Mouse (Mus musculus) large intestine, adult 2 months (tissue): ENCODE measurements at regions not wholly inside any gene's neighbourhood (a gene's known extent, or its start where the extent isn't known, plus 50 kb on each side); places are given as distances from the start of the nearest gene placed in this dataset.

Experiments used
- DNase-seq: peaks from one replicate; pipeline ENCODE4 v3.0.0-alpha.2; 2012; ENCODE audit warnings: low read depth, low spot score
- WGBS: fragments of 180-500 bp; shearing (Covaris S2); methylation state at CpG from one replicate; pipeline ENCODE4 v1.1.7; 2018; 5-methylcytosine and 5-hydroxymethylcytosine counted together

DNA sequence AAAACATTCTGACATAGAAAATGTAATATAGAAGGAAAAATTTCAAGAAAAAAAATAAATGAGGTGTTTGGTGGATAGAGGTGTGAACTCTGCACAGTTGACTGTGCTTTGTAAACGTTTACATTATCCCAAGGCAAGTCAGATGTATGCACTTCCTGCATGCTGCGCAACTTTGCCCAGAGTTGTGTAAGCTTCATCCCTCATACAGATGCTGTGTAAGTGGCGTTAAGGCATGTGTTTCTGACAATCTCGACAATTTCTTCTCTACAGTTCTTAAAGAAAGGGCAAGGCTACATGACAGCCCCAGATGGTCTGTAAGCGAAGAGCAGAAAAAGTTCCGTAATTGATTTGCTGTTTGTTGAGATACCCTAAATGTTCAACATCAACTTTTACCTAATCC lies 476.6 kb upstream of the Pitx2 start:
- WGBS = 61% methylated on average over 6 of the region's 6 CpGs
- no peak for DNase-seq

DNA sequence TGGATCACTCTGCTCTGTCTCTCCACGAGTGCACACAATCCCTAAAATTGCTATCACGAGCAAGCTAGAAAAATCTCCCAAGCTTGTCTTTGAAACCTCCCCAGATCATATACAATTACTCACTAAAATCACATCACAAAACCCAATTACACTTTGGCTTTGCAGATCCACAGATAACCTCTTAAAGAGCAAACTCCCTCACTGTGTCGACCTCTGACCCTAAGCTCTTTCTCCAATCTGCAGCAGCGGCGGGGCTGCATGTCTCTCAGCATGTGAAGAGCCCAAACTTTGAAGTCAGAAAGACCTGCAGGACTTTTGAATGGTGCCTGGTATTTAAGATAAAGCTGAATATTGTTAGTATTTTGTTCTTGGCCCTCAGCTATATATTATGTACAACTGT lies 479.4 kb upstream of the Pitx2 start:
- no peak for DNase-seq
- 61% methylated on average over 5 of the region's 5 CpGs for WGBS

DNA sequence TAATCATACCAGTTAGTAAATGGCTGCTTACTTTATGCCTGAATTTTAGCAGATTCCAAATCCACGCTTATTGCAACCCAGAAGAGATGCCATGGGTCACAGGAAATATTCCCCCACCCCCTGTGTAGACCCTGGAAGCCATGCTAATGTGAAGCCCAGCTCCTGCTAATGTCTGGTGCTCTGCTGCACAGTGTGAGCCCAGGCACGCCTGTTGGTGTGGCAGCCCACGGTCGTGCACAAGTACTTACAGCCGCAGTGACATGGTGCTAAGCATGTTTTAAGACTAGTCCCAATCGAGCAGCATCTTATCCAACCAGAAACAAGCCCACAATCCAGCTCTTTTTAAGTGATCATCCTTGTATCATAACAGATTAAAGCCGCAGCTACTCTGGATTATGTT lies 480.5 kb upstream of the Pitx2 start:
- no peak for DNase-seq
- WGBS = 79% methylated on average over 7 of the region's 7 CpGs

DNA sequence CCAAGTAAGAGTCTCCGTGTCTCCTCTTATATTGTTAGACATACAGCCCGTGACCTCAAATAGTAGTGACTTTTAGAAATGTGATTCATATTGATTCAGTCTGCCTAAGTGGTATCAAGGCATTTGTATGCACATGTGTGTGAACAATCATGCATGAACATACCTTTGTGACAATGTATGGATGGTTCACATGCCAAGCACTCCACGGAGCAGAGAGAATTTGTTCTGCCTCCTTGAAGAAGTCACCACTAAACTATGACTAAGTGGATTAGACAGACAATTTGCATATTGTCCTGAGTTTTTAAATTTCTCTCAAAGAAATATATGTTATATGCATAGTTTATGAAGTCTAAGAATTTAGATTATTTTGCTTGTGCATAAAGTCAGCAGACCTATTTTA lies 492.4 kb upstream of the Pitx2 start:
- no peak for DNase-seq
- 87% methylated on average over 3 of the region's 3 CpGs for WGBS

DNA sequence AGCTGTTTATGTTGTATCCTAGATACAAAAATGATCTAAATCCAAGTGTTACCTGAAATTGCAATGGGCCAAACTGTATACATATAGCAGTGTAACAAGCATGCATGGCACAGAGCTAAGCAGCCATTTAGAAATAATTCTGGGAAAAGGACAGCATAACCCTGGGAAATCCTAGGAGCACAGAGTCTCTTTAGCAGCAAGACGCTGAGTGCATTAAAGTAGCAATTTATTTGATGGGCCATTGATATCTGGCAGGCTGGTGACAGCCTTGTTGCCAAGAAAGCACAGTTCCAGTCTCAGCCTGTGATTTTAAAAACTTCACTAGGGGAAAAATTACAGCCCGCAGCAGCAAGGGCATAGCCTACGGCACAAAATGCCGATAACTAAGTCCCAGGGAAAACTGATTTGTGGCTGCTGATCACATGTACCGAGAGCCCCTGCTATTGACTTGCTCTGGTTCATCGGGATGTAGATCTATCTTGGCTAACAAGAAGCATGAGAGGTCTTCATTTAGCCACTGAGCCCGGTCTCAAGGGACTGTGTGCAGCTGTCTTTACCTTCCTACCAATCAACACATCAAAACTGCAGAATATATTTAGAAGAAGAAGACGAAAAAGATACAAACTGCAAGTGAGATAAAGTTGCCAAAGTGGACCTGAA lies 531.1 kb upstream of the Pitx2 start:
- WGBS = 86% methylated on average over 8 of the region's 8 CpGs
- no peak for DNase-seq

DNA sequence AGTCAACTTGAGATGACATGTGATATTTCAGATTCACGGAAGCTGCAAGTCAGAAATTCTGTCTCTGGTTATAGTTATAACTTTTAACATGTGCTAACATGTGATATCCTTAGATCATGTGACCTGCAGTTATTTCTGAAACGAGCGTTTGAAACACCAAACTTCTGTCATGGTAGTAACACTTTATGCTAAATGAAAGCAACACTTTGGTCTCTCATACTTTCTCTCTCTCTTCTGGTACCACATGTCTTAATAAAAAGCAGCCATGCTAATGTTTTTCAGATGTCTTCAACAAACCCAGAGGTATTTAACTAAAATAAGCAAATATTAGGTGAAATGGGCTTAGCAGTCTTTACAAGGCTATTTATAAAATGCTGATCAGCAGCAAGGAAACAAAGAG lies 534.5 kb upstream of the Pitx2 start:
- WGBS = 81% methylated on average over 3 of the region's 3 CpGs
- no peak for DNase-seq

DNA sequence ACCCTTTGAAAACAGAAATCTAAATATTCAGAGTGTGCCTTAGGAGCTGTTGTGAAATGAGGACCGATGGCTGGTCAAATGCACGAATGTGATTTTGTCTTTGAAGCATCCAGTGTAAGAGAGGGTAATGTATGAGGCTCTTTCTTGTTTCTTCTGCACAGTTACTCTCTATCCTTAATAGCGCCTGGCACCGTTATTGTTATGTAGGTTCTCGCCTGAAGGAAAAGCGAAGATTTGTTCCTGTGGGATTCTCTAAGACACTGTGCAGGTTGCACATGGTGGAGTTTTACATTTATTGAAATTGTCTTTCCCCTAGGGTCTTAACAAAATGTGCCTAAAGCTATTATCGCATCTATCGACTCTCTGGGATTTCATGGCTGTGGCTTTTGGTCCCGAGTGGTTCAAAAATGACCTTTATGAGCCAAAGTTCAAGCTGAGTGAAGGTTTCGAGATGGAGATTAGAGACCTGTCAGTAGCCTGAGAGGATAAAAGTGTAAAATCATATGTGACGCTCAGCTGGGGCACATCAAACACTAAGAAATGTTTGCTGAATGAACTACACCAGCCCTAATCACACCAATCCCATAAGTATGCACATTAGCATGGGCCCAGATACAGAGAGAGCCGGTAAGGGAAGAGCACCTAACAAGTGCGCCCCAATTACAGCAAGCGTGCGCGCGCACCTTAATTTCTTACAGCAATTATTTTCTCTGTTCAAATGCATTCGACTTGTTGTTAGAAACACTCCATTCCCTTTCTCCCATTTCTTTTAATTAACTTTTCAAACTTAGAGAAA lies 562.5 kb upstream of the Pitx2 start:
- no peak for DNase-seq
- 85% methylated on average over 18 of the region's 18 CpGs for WGBS

DNA sequence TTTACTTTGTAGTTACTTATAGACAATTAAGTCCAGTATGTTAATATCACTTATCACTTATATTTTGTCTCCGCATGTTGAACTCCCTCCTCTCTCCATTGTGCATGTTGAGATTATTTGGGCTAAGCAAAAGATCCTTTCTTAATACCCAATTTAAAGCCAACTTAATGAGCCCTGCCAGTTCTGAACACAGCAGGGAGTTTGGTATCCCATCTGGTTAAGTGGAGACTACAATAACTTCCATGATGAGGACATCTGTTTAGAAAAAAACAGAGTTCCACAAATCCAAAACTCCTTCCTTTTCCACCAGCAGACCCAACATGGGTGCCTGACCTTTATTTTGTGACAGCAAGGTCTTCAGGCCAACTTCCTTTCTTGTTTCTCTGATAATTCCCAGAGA lies 572.0 kb upstream of the Pitx2 start:
- DNase-seq = no peak
- 91% methylated on average over 1 of the region's 1 CpGs for WGBS

DNA sequence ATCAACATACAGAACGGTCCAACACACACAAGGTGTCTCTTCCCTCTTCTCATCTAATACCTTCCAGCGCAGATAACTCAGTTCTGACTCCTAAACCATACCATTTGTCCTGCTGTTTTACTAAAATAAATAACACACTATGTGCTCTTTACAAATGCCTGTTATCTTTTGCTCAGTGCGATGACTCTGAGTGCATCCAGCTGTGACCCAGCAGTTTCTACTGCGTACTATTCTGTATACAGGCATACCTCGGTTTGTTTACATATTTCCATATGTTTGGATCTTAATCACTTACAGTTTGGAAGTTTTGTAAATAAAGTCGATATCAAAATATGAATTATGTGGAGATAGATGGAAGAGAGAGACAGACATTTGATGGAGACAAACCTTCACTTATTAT lies 583.0 kb upstream of the Pitx2 start:
- DNase-seq = no peak
- WGBS = 79% methylated on average over 6 of the region's 6 CpGs

DNA sequence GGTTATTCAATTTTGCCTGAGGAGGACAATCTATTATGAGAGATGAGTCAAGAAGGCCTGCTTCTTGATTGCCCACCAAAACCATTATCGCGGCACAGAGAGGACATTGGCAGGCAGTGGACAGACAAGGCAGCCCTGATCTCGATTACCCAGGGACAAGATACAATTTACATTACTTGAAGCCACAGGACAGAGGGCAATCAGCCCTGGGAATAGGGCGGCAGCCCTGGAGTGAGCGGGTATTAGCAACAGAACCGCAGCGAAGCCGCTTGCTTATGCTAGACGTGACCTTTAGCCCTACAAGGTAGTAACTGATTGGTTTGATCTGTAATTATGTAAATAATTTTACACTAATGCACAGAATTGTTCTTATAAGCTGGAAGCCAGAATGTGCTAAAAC lies 586.0 kb upstream of the Pitx2 start:
- no peak for DNase-seq
- 62% methylated on average over 9 of the region's 9 CpGs for WGBS

DNA sequence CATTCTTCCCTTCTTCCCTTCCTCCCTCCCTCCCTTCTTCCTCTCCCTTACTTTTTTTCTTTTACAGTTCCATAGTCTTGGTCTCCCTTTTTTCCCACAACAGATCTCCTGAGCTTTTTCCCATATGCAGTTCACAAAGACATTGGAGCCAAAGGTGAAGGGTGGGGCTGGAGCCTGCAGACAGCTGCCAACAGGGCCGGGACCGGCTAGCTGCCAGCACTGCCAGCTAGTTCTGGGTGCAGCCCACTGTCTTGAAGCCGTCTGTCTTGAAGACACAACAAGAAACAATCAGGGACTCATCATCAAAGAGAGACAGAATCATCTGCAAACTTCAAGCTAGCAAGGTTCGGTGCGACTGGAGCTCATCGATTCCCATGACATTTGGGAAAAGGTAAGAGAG lies 588.9 kb upstream of the Pitx2 start:
- no peak for DNase-seq
- WGBS = 39% methylated on average over 6 of the region's 6 CpGs

DNA sequence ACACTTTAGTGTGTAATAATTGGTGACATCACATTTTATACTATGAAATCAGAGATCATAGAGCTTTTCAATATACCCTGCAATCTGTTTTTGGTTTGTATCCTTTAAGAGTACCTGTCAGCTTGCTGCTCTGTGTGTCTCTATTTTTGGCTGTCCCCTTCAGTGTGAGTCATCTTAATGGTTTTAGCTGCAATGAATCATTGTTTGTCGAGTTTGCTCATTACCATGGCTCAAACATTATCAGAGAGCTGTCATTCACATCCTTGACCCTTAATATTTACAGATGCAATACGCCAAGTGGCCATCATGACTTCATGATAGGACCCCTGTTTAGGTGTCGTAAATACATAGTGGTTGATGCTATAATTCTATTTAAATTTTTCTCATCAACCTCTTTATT lies 591.0 kb upstream of the Pitx2 start:
- DNase-seq = no peak
- WGBS = 39% methylated on average over 3 of the region's 3 CpGs

DNA sequence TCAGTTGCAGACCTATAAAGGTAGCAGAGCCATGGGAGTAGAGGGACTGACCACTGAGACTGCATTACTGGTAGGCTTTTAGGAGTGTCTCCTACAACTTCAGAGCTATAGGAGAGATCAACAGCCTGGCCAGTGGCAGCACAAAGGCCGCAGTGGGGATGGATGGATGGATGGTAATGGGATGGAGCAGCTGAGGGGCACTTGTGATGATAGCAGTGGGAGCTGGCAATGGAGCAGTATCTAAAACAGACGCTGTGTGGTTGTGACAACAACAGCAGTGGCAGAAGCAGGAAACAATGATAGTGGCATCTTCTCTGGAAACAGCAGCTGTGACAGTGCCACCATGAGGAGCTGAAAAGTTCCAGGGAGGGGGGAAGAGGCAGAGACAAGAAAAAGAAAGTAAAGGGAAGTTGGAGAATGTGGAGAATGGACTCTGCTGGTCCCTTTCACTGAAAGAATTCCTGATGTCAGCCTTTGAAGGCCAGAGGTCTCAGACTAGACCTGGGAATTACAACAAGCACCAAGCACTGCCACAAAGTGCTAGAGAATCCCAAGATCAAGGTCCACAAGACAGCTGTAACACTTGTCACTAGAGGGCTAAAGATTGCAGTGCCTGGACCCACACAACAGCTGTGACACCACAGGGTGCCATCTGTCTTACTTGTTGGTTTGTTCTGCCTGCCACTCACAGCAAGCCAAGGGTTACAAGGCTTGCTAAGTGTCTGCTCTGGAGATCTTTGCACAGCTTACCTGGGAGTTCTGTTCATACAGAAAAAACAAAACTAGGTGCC lies 624.1 kb upstream of the Pitx2 start:
- DNase-seq = no peak
- WGBS = 59% methylated on average over 2 of the region's 2 CpGs

DNA sequence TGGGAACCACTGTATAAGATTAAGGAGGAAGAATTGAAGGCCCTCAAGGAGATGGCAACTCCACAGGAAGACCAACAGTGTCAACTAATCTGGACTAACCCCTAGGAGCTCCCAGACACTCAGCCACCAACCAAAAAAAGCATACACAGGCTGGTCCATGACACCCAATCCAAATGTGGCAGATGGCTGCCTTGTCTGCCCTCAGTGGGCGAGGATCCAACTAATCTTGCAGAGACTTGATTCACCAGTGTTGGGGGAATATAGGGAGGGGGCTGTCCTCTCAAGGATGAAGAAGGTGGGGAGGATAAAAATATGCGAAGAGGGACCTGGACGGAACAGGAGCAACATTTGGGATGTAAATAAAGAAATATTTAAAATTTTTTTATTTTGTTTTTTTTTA lies 629.1 kb upstream of the Pitx2 start:
- WGBS = 91% methylated on average over 3 of the region's 3 CpGs
- no peak for DNase-seq

DNA sequence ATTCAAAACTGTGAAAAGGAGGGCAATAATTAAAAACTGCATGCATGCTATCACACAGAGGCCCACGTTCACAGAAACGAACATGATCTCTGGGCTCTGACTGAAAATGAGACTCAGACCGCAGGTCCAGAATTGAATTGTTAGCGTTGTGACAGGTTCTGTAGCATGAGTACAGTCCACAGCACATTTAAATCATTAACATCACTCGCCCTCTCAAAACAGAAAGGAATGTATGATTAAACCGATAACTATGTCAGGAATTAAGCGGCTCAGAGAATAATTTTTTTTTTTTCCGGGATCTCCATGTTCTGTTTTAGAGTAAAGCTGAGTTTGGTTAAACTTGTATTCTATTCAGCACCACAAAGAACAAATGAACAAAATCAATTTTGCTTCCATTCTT lies 634.3 kb upstream of the Pitx2 start:
- no peak for DNase-seq
- 75% methylated on average over 8 of the region's 8 CpGs for WGBS

DNA sequence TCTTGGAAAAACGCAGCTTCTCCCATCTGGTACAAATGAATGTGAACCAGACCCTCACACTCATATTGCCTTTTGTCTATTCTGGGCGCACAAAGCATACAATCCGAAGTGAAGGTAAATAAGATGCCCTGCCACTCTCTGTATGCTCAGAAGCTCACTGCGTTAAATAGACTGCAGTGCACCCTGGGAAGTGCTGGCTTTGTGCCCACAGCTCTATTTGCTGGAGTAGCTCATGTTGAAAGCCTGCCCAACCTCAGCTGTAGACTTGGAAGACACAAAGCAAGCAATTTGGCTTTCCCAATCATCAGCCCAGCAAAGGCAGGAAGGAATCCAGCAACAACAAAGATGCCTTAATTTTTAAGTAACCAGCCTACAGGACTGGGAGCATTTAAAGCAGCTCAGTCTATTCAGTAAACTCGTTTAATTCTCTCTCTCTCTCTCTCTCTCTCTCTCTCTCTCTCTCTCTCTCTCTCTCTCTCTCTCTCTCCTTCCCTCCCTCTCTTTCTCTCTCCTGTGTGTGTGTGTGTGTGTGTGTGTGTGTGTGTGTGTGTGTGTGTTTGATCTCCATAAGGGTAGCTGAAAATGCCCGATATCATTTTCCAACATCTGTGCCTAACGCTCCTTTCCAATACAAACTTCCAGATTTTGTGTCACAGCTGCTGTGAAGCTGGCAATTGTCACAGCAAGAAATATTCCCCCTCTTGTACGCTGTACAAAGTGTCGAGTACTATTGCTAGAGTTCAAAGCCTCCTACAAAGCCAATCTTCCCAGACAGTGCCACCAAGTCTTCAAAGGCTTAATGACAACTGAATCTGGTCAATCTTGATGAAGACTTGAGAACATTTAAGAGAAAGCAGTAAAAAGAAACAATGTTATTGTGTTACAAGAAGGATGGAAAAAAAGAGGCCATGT lies 650.5 kb upstream of the Fam241a start:
- DNase-seq = no peak
- 47% methylated on average over 9 of the region's 9 CpGs for WGBS

DNA sequence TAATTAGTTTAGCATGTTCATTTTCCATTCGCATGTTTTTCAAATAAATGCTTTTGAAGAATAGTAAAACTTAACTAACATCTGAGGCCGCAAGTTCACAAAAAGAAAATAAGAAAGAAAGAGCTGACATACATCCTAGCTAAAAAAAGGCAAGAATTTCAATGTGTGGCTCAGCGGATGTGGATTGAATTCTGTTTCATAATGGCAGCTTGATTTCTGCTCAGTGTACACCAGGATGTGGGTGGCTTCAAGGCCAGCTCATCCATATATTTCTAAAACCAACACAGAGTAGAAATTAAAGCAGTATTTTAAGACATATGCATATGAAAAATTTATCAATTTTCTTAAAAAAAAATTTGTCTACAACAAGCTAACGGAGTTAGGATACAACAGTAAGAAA lies 629.3 kb upstream of the Fam241a start:
- WGBS = 91% methylated on average over 4 of the region's 4 CpGs
- no peak for DNase-seq

DNA sequence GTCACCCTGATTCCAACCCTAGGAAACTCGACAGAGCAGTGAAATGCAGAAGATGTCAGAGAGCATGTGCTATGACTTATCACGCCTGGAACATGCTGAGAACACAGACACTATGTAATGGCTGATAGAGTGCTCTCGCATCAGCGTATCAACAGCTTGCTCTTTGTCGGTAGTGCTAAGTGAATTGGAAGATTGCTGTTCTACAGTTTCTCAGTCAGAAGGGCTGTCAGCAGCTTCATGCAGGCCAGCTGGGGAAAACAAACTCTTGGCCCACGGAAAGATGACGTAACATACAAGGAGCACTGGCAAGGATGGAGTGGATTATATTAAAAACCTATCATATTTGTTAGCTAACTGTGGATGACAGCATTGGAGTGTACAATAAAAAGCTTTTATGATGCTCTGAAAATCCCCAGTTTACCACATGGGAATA lies 624.6 kb upstream of the Fam241a start:
- DNase-seq = no peak
- 62% methylated on average over 7 of the region's 7 CpGs for WGBS

DNA sequence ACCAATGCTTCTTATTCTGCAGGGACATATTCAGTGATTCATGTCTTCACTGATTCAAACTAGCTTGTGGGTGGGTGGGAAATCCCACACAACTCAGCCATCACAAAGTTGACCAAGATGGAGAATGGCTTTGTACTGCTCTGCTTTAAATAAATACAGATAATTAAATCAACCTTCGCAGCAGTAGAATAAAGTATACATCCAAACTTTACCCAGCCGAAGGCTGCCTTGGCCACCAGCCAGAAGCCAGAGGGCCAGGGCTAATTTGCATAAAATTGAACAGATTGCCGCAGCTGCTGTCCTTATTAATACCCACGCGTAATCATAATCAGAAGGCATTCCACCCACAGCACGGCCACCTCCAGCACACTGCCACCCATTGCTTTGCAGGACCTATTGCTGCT lies 623.8 kb upstream of the Fam241a start:
- no peak for DNase-seq
- 60% methylated on average over 6 of the region's 6 CpGs for WGBS

DNA sequence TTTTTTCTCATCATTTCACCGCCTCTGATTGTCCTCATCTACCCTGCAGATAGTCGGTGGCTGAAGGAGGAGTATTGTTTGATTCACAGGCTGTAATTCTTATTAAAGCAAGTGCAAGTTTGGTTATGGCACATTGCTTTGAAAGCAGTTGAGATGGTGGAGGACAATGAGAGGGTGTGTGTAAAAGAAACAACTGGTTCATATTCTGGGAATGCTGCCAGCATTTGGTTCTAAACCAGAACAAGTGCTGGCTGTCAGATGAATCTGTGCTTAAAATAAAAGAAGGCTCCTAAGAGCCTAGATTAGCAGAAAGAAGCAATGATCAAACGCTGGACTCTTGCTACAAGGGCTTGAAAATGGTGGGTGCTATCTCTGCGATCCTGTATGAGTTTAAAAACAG lies 622.7 kb upstream of the Fam241a start:
- 40% methylated on average over 4 of the region's 4 CpGs for WGBS
- DNase-seq = no peak
